Mouse (Mus musculus) kidney, embryonic 15.5 days (tissue): ENCODE measurements around the gene Ralbp1. TPM values are rescaled to one million over a fixed set of nuclear protein-coding genes. Genes with fewer than 3 reads are reported as not detected.

Experiments used
- ATAC-seq: fragments of 200-750 bp; cut with Nextera tagmentation; replicated peaks from 2 replicates; pipeline ENCODE4 v1.8.0; 2017; ENCODE audit warnings: moderate TSS enrichment; ENCODE audit not compliant: low FRiP score
- H3K27ac ChIP-seq: fragments of 300-500 bp; sonication (generic); 2 replicates; pipeline ENCODE4 v1.5.1; 2015; ENCODE audit warnings: mild to moderate bottlenecking, inconsistent platforms
- H3K27me3 ChIP-seq: fragments of 300-500 bp; sonication (generic); 2 replicates; pipeline ENCODE4 v1.6.1; 2015; ENCODE audit warnings: inconsistent platforms
- H3K36me3 ChIP-seq: fragments of 300-500 bp; sonication (generic); 2 replicates; pipeline ENCODE4 v1.6.1; 2015; ENCODE audit warnings: inconsistent platforms
- H3K4me1 ChIP-seq: fragments of 300-500 bp; sonication (generic); 2 replicates; pipeline ENCODE4 v1.6.1; 2015; ENCODE audit warnings: inconsistent platforms
- H3K4me2 ChIP-seq: fragments of 300-500 bp; sonication (generic); 2 replicates; pipeline ENCODE4 v1.6.1; 2015; ENCODE audit warnings: moderate library complexity, mild to moderate bottlenecking, inconsistent platforms
- H3K4me3 ChIP-seq: fragments of 300-500 bp; sonication (generic); replicated peaks from 2 replicates; pipeline ENCODE4 v1.5.1; 2015; ENCODE audit warnings: mild to moderate bottlenecking, inconsistent platforms
- H3K9ac ChIP-seq: fragments of 300-500 bp; sonication (generic); 2 replicates; pipeline ENCODE4 v1.6.1; 2015; ENCODE audit warnings: mild to moderate bottlenecking, inconsistent platforms
- H3K9me3 ChIP-seq: fragments of 300-500 bp; sonication (generic); replicated peaks from 2 replicates; pipeline ENCODE4 v1.6.1; 2016; ENCODE audit warnings: inconsistent platforms
- WGBS: fragments of 180-500 bp; shearing (Covaris S2); methylation state at CpG from one replicate; pipeline ENCODE4 v1.1.7; 2015; ENCODE audit warnings: mixed read lengths; 5-methylcytosine and 5-hydroxymethylcytosine counted together
- polyA plus RNA-seq: library from polyadenylated mRNA; unstranded; fragments of >200 nt; fragmentation: Nextera tagmentation; extraction: Ambion mirVana; gene quantifications from 2 replicates; pipeline ENCODE4 v1.2.1, GENCODE M21; 2015

Gene Ralbp1
- polyA plus RNA-seq, 1 experiment from 2014 or later: 70.2 TPM

GRCm38 (mm10) chr17:65842669-65843381 is 42.8 kb downstream of the Ralbp1 start:
- H3K27ac ChIP-seq: no peak overlapping the region
- H3K4me3 ChIP-seq: no peak overlapping the region
- no peaks in the 10 kb centered on the region for H3K4me1 ChIP-seq
- no peaks in the 10 kb centered on the region for H3K27me3 ChIP-seq
- H3K9ac ChIP-seq: no peak overlapping the region
- ATAC-seq: no peak
- H3K4me2 ChIP-seq: no peak overlapping the region
- peaks cover 81% of the 10 kb centered on the region for H3K36me3 ChIP-seq
- H3K9me3 ChIP-seq: no peaks in the 10 kb centered on the region
- WGBS: 88% methylated on average over 10 of the region's 10 CpGs

- Histone ChIP-seq H3K36me3 (peaks cover 96% of the 10 kb centered on the region), H3K4me1 (no peaks in the 10 kb centered on the region), H3K9me3 (no peaks in the 10 kb centered on the region), H3K27ac (no peak overlapping the region), H3K9ac (no peak overlapping the region), H3K27me3 (no peaks in the 10 kb centered on the region), H3K4me2 (no peak overlapping the region), H3K4me3 (no peak overlapping the region)
- WGBS: 85% methylated on average over 7 of the region's 7 CpGs
- ATAC-seq: no peak
Measured at GRCm38 (mm10) chr17:65839541-65840256, 45.9 kb downstream of the Ralbp1 start.

- H3K4me2 ChIP-seq: no peak overlapping the region
- H3K4me3 ChIP-seq: no peak overlapping the region
- 86% methylated on average over 3 of the region's 3 CpGs for WGBS
- no peaks in the 10 kb centered on the region for H3K27me3 ChIP-seq
- H3K9ac ChIP-seq: no peak overlapping the region
- H3K9me3 ChIP-seq: no peaks in the 10 kb centered on the region
- H3K36me3 ChIP-seq: peaks cover 95% of the 10 kb centered on the region
- no peaks in the 10 kb centered on the region for H3K4me1 ChIP-seq
- ATAC-seq: no peak
- no peak overlapping the region for H3K27ac ChIP-seq
Measured at GRCm38 (mm10) chr17:65836746-65837145, 48.9 kb downstream of the Ralbp1 start.

GRCm38 (mm10) chr17:65833891-65834290 is 51.7 kb downstream of the Ralbp1 start:
- Histone ChIP-seq H3K4me3 (no peak overlapping the region), H3K9ac (no peak overlapping the region), H3K27me3 (no peaks in the 10 kb centered on the region), H3K9me3 (no peaks in the 10 kb centered on the region), H3K4me1 (no peaks in the 10 kb centered on the region), H3K4me2 (no peak overlapping the region), H3K27ac (no peak overlapping the region), H3K36me3 (peaks cover 95% of the 10 kb centered on the region)
- ATAC-seq: no peak
- 73% methylated on average over 3 of the region's 3 CpGs for WGBS

GRCm38 (mm10) chr17:65830216-65830863 is 55.3 kb downstream of the Ralbp1 start:
- no peak overlapping the region for H3K27ac ChIP-seq
- H3K9me3 ChIP-seq: no peaks in the 10 kb centered on the region
- H3K4me2 ChIP-seq: no peak overlapping the region
- H3K27me3 ChIP-seq: no peaks in the 10 kb centered on the region
- ATAC-seq: no peak
- no peaks in the 10 kb centered on the region for H3K4me1 ChIP-seq
- peaks cover 89% of the 10 kb centered on the region for H3K36me3 ChIP-seq
- 85% methylated on average over 13 of the region's 13 CpGs for WGBS
- no peak overlapping the region for H3K9ac ChIP-seq
- no peak overlapping the region for H3K4me3 ChIP-seq

GRCm38 (mm10) chr17:65828951-65829350 is 56.6 kb downstream of the Ralbp1 start:
- 86% methylated on average over 11 of the region's 11 CpGs for WGBS

GRCm38 (mm10) chr17:65827904-65828303 is 57.7 kb downstream of the Ralbp1 start:
- H3K9ac ChIP-seq: no peak overlapping the region
- H3K36me3 ChIP-seq: peaks cover 88% of the 10 kb centered on the region
- no peak overlapping the region for H3K27ac ChIP-seq
- WGBS: 90% methylated on average over 5 of the region's 5 CpGs
- H3K4me2 ChIP-seq: no peak overlapping the region
- H3K27me3 ChIP-seq: no peaks in the 10 kb centered on the region
- no peak for ATAC-seq
- no peaks in the 10 kb centered on the region for H3K9me3 ChIP-seq
- no peaks in the 10 kb centered on the region for H3K4me1 ChIP-seq
- H3K4me3 ChIP-seq: no peak overlapping the region

More at GRCm38 (mm10) chr17:65828951-65829350, 56.6 kb downstream of the Ralbp1 start:
- H3K4me2 ChIP-seq: no peak overlapping the region
- no peaks in the 10 kb centered on the region for H3K4me1 ChIP-seq
- H3K9me3 ChIP-seq: no peaks in the 10 kb centered on the region
- H3K9ac ChIP-seq: no peak overlapping the region
- H3K27me3 ChIP-seq: no peaks in the 10 kb centered on the region
- peaks cover 92% of the 10 kb centered on the region for H3K36me3 ChIP-seq
- H3K4me3 ChIP-seq: no peak overlapping the region
- no peak for ATAC-seq
- H3K27ac ChIP-seq: no peak overlapping the region

- ATAC-seq: no peak
- no peak overlapping the region for H3K4me2 ChIP-seq
- no peak overlapping the region for H3K4me3 ChIP-seq
- H3K27ac ChIP-seq: no peak overlapping the region
- H3K27me3 ChIP-seq: no peaks in the 10 kb centered on the region
- H3K9ac ChIP-seq: no peak overlapping the region
- H3K9me3 ChIP-seq: no peaks in the 10 kb centered on the region
- H3K4me1 ChIP-seq: no peaks in the 10 kb centered on the region
- H3K36me3 ChIP-seq: peaks cover 88% of the 10 kb centered on the region
- WGBS: 88% methylated on average over 16 of the region's 16 CpGs
Measured at GRCm38 (mm10) chr17:65827119-65827840, 58.3 kb downstream of the Ralbp1 start.

- Histone ChIP-seq H3K36me3 (peaks cover 88% of the 10 kb centered on the region), H3K4me1 (no peaks in the 10 kb centered on the region), H3K27ac (no peak overlapping the region), H3K27me3 (no peaks in the 10 kb centered on the region), H3K4me3 (no peak overlapping the region), H3K9me3 (no peaks in the 10 kb centered on the region), H3K9ac (no peak overlapping the region), H3K4me2 (no peak overlapping the region)
- WGBS: 63% methylated on average over 9 of the region's 9 CpGs
- no peak for ATAC-seq
Measured at GRCm38 (mm10) chr17:65826257-65826656, 59.3 kb downstream of the Ralbp1 start.

GRCm38 (mm10) chr17:65824246-65824645 is 61.4 kb downstream of the Ralbp1 start:
- Histone ChIP-seq H3K9me3 (no peaks in the 10 kb centered on the region), H3K4me3 (no peak overlapping the region), H3K4me1 (no peaks in the 10 kb centered on the region), H3K27me3 (no peaks in the 10 kb centered on the region), H3K9ac (no peak overlapping the region), H3K27ac (no peak overlapping the region), H3K4me2 (no peak overlapping the region), H3K36me3 (peaks cover 83% of the 10 kb centered on the region)
- whole genome bisulfite sequencing: 92% methylated on average over 10 of the region's 10 CpGs
- no peak for ATAC-seq

- Histone ChIP-seq H3K4me3 (no peak overlapping the region), H3K27ac (no peak overlapping the region), H3K4me2 (no peak overlapping the region), H3K9me3 (no peaks in the 10 kb centered on the region), H3K9ac (no peak overlapping the region), H3K27me3 (no peaks in the 10 kb centered on the region), H3K4me1 (no peaks in the 10 kb centered on the region), H3K36me3 (peaks cover 82% of the 10 kb centered on the region)
- ATAC-seq: no peak
- WGBS: 82% methylated on average over 5 of the region's 5 CpGs
Measured at GRCm38 (mm10) chr17:65822423-65822822, 63.2 kb downstream of the Ralbp1 start.

GRCm38 (mm10) chr17:65820197-65820596 is 65.4 kb downstream of the Ralbp1 start:
- no peaks in the 10 kb centered on the region for H3K9me3 ChIP-seq
- no peak overlapping the region for H3K27ac ChIP-seq
- peaks cover 90% of the 10 kb centered on the region for H3K36me3 ChIP-seq
- no peak overlapping the region for H3K4me3 ChIP-seq
- ATAC-seq: no peak
- H3K4me1 ChIP-seq: no peaks in the 10 kb centered on the region
- H3K9ac ChIP-seq: no peak overlapping the region
- 69% methylated on average over 5 of the region's 5 CpGs for WGBS
- H3K27me3 ChIP-seq: no peaks in the 10 kb centered on the region
- H3K4me2 ChIP-seq: no peak overlapping the region
